Mouse (Mus musculus): ENCODE results near the gene Slc7a5.

GRCm38 (mm10) chr8:121877212-121877611 lies 30.3 kb downstream of the Slc7a5 start:
- TF ChIP-seq POLR2A (IDR thresholded peaks at IDR 0.05; ENCODE audit: borderline replicate concordance, low read depth, low read length) = no peak
- TF ChIP-seq CTCF (IDR thresholded peaks at IDR 0.05; ENCODE audit: low read depth, low read length) = no peak

Data from bone marrow macrophage, adult 2 months (primary cell).